Mouse (Mus musculus): ENCODE results near the gene Arhgap1.

DNA sequence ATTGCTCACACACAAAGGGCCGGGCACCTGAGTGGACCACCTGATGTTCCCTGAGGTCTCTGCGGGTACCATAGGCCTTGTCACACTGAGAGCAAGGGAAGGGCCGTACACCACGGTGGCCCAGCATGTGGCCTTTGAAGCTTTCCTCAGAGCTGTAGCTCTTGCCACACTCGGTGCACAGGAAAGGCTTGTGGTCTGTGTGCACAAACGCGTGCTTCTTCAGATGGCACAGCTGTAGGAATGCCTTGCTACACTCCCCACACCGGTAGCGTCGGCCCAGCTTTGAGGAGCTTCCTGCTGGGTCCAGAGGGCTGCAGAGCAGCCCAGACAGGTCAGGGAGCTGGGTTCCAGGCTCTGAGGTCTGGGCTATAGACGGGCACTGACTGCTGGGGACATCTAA lies 3.8 kb upstream of the Arhgap1 start:
- TF ChIP-seq CTCF (IDR thresholded peaks at IDR 0.05; ENCODE audit: low read depth) (no peak), EP300 (IDR thresholded peaks at IDR 0.05; ENCODE audit: low read depth) (no peak)

Data from heart, postnatal 0 days (tissue).